13 mouse cellular contexts compared by ENCODE assay signal in the genomic region with DNA sequence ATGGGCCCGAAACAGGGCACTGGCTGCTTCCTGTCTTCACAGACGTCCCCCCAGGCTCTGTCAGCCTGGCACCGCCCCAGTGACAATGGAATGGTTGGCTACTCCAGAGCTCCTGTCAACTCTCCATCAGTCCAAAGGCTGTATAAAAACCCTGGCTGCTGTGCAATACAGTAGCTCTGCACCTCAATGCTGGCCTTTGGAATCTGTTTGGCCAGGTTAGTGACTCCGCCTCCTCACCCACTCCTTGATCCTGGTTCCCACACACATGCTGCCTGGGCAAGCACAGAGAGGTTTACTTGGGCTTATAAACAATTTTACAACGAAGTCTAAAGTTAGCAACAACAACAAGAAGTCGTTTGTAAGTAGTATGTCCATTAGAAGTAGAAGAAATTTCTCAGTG. TPM values are rescaled to one million over a fixed set of nuclear protein-coding genes. Genes with fewer than 3 reads are reported as not detected.
A peak's percentile ranks its signal among the peaks of the same experiment; 100 is the strongest.
DNase-seq lines count a peak whose midpoint lies in the region; ATAC-seq and TF ChIP-seq lines count a peak whose summit lies in the region.
"Had no signal": no experiment of that assay in that cellular context is flagged by ENCODE, and none has a peak within 500 bp of the region (broad histone marks: within the 10 kb centered on the region; RNA-seq: fewer than 3 reads in every experiment).

No protein-coding gene starts in this region.

- H3K27me3 ChIP-seq in heart, embryonic 15.5 days: no peaks in the 10 kb centered on the region
- H3K27me3 ChIP-seq in CH12.LX (replicated peaks) (peaks cover under 1% of the 10 kb centered on the region), G1E (ENCODE audit: insufficient read depth, low read length) (0 out of 2 replicates have a peak, but pooled peaks cover 1% of the 10 kb centered on the region)
- H3K27me3 ChIP-seq: forebrain, embryonic 15.5 days; hindbrain, embryonic 15.5 days had no signal

- no peak for TF ChIP-seq POLR2A in CH12.LX (IDR thresholded peaks at IDR 0.05; ENCODE audit: low read depth, low read length)

- no peak for ATAC-seq in heart, embryonic 15.5 days (replicated peaks; ENCODE audit: insufficient number of reproducible peaks, insufficient read depth, low FRiP score, low read depth)
- no peak for ATAC-seq in G1E (ENCODE audit: extremely low read depth, insufficient number of reproducible peaks, low FRiP score, poor library complexity, severe bottlenecking)
- no peak for ATAC-seq in granulocyte monocyte progenitor cell, adult 5-6 weeks (replicated peaks; ENCODE audit: poor library complexity, severe bottlenecking)
- ATAC-seq: forebrain, embryonic 15.5 days had no signal

- H3K79me2 ChIP-seq in CH12.LX (replicated peaks; ENCODE audit: control insufficient read depth, extremely low read depth, insufficient read depth, poor library complexity, severe bottlenecking): peaks cover 63% of the 10 kb centered on the region

- peaks cover 33% of the 10 kb centered on the region for H3K36me3 ChIP-seq in heart, embryonic 15.5 days
- H3K36me3 ChIP-seq in CH12.LX (replicated peaks in 1 of 2; ENCODE audit: control insufficient read depth in 1 of 2, insufficient read depth in 1 of 2, low read length in 1 of 2): peaks cover 20 to 44% of the 10 kb centered on the region in 2 experiments
- peaks cover 45% of the 10 kb centered on the region for H3K36me3 ChIP-seq in G1E (replicated peaks)

- in situ Hi-C loops in CH12.LX (cut with MboI; ENCODE audit: low pct_ligation_motif_present, low pct_unique_long_range_greater_than_20kb, low sequenced_read_pairs): loop anchor here (5.0 kb wide), 1 partner anchor 34 kb away; no protein-coding TSS in a partner anchor

- no peak overlapping the region for H3K4me3 ChIP-seq in heart, embryonic 15.5 days
- H3K4me3 ChIP-seq in CH12.LX (replicated peaks in 1 of 3; ENCODE audit: low read depth in 2 of 3, low read length in 2 of 3, poor library complexity in 1 of 3) (no peak overlapping the region), G1E (ENCODE audit: low read depth, low read length) (peak overlapping the region; percentile 0; the same call in 1 of the 2 replicates)
- H3K4me3 ChIP-seq: forebrain, embryonic 15.5 days; hindbrain, embryonic 15.5 days; megakaryocyte, embryonic 14.5 days had no signal

- H3K9ac ChIP-seq in heart, embryonic 15.5 days: no peak overlapping the region
- peak overlapping the region; percentile 8; the same call in 1 of the 2 replicates for H3K9ac ChIP-seq in CH12.LX (ENCODE audit: insufficient read depth, low read depth)
- H3K9ac ChIP-seq: forebrain, embryonic 15.5 days had no signal

- intact Hi-C loops in heart, postnatal 36 days (cut with DNase I): no loop called here

- WGBS in heart, embryonic 15.5 days: 67% methylated on average over 6 of the region's 6 CpGs

- no peak for TF ChIP-seq RAD21 in CH12.LX (IDR thresholded peaks at IDR 0.05; ENCODE audit: low read depth, low read length)

- TF ChIP-seq CTCF in CH12.LX (conservative IDR thresholded peaks at IDR 0.05 in 1 of 2, IDR thresholded peaks at IDR 0.05 in 1 of 2; ENCODE audit: low read depth in 2 of 2, low read length in 2 of 2): no peak
- TF ChIP-seq CTCF in G1E (IDR thresholded peaks at IDR 0.05; ENCODE audit: low read depth, low read length): no peak

- H3K4me1 ChIP-seq in heart, embryonic 15.5 days (replicated peaks): peaks cover 21% of the 10 kb centered on the region
- H3K4me1 ChIP-seq in CH12.LX (ENCODE audit: control insufficient read depth in 1 of 2, insufficient read depth in 2 of 2): peaks cover 6 to 24% of the 10 kb centered on the region in 2 experiments
- peaks cover 31% of the 10 kb centered on the region for H3K4me1 ChIP-seq in G1E (ENCODE audit: insufficient read depth, low read depth, low read length)

- DNase-seq in heart, postnatal 36 days: no peak
- DNase-seq in CH12.LX (ENCODE audit: extremely low read depth) (no peak), G1E (ENCODE audit: low spot score) (no peak)
- DNase-seq in kidney, postnatal 25 days: peak; percentile 67 to 85
- no peak for DNase-seq in thymus, postnatal 14 days
- DNase-seq: cerebellum, postnatal 25 days; lung, adult 2 months had no signal

- H3K9me3 ChIP-seq in heart, embryonic 15.5 days (replicated peaks): no peaks in the 10 kb centered on the region
- H3K9me3 ChIP-seq in CH12.LX (replicated peaks; ENCODE audit: low read length) (no peaks in the 10 kb centered on the region), G1E (replicated peaks) (no peaks in the 10 kb centered on the region)
- H3K9me3 ChIP-seq: forebrain, embryonic 15.5 days; hindbrain, embryonic 15.5 days; megakaryocyte, embryonic 14.5 days had no signal

- peak overlapping the region; percentile 76 for H3K4me2 ChIP-seq in heart, embryonic 15.5 days
- H3K4me2 ChIP-seq in CH12.LX (ENCODE audit: insufficient read depth, low read depth, poor library complexity, severe bottlenecking): no peak overlapping the region
- H3K4me2 ChIP-seq: forebrain, embryonic 15.5 days had no signal

- TF ChIP-seq EP300 in CH12.LX (IDR thresholded peaks at IDR 0.05; ENCODE audit: low read length): no peak

- dilution Hi-C loops in CH12.LX (cut with MboI; ENCODE audit: extremely low pct_ligation_motif_present, extremely low pct_unique_long_range_greater_than_20kb, low sequenced_read_pairs): no loop called here

- no peak overlapping the region for H3K27ac ChIP-seq in heart, embryonic 15.5 days
- no peak overlapping the region for H3K27ac ChIP-seq in CH12.LX (ENCODE audit: insufficient read depth, low read depth)
- H3K27ac ChIP-seq: forebrain, embryonic 15.5 days; hindbrain, embryonic 15.5 days had no signal

TF ChIP-seq in CH12.LX, 34 proteins besides CTCF, POLR2A, EP300 and RAD21 (continues in another document):
- TF ChIP-seq UBTF (IDR thresholded peaks at IDR 0.05; ENCODE audit: low read depth, low read length) (no peak), ZNF384 (IDR thresholded peaks at IDR 0.05; ENCODE audit: low read depth, low read length) (no peak), JUND (conservative IDR thresholded peaks at IDR 0.05; ENCODE audit: low read depth, low read length) (no peak), SMC3 (IDR thresholded peaks at IDR 0.05; ENCODE audit: low read depth, low read length) (no peak), MAFK (IDR thresholded peaks at IDR 0.05; ENCODE audit: insufficient replicate concordance, low read length) (no peak), MAX (IDR thresholded peaks at IDR 0.05; ENCODE audit: low read length) (no peak), MEF2A (IDR thresholded peaks at IDR 0.05; ENCODE audit: borderline replicate concordance, low read depth, low read length) (no peak), MXI1 (IDR thresholded peaks at IDR 0.05; ENCODE audit: low read depth, low read length) (no peak), ZMIZ1 (IDR thresholded peaks at IDR 0.05; ENCODE audit: low read depth, low read length) (no peak), JUN (IDR thresholded peaks at IDR 0.05; ENCODE audit: insufficient read depth, low read depth, low read length) (no peak), ETS1 (conservative IDR thresholded peaks at IDR 0.05; ENCODE audit: low read depth, low read length) (no peak), SIN3A (IDR thresholded peaks at IDR 0.05; ENCODE audit: low read length) (no peak), MYC (IDR thresholded peaks at IDR 0.05; ENCODE audit: low read depth, low read length) (no peak), RCOR1 (conservative IDR thresholded peaks at IDR 0.05; ENCODE audit: low read depth, low read length) (no peak)

RNA-seq across cellular contexts. Expression of gene Timm17a, which starts 2.2 kb away (rescaled TPM):
- 287 and 387 TPM in 2 replicates for polyA plus RNA-seq in heart, embryonic 15.5 days (2015; fragmentation: Nextera tagmentation; extraction: Ambion mirVana)
- 100 to 1,000 TPM; 366 to 397 TPM for total RNA-seq in heart, postnatal 36 days (2021)
- 126 and 180 TPM in 2 replicates for total RNA-seq in CH12.LX (2012; rRNA removed)
- 238 and 272 TPM in 2 replicates for total RNA-seq in CH12.LX (2014; rRNA removed)
- 341 and 372 TPM in 2 replicates for polyA plus RNA-seq in CH12.LX (2012; ENCODE audit: insufficient read length, low read depth)
- total RNA-seq in G1E (2014; fragmentation: Nextera tagmentation): 87.0 and 89.5 TPM in 2 replicates
- total RNA-seq in G1E (2017): 91.1 TPM in 2 replicates
- polyA plus RNA-seq in G1E (2012): 4.0 and 4.5 TPM in 2 replicates
- 49.9 and 66.7 TPM in 2 replicates for total RNA-seq in granulocyte monocyte progenitor cell, adult 5-6 weeks (2014; fragmentation: Nextera tagmentation)
- total RNA-seq in granulocyte monocyte progenitor cell, adult 5-6 weeks (2017): 26.9 and 40.4 TPM in 2 replicates

RNA-seq across cellular contexts. Expression of gene Lmod1, which starts 13.3 kb away (rescaled TPM):
- 2.0 and 3.6 TPM in 2 replicates for polyA plus RNA-seq in heart, embryonic 15.5 days (2015; fragmentation: Nextera tagmentation; extraction: Ambion mirVana)
- total RNA-seq in heart, postnatal 36 days (2021): 1 to 10 TPM; 2.9 to 3.7 TPM
- total RNA-seq in CH12.LX (2012; rRNA removed) (not detected in 2 replicates), CH12.LX (2014; rRNA removed) (not detected in 2 replicates), G1E (2014; fragmentation: Nextera tagmentation) (not detected in 2 replicates), G1E (2017) (0.06 and 0.16 TPM in 2 replicates)
- polyA plus RNA-seq in CH12.LX (2012; ENCODE audit: insufficient read length, low read depth) (not detected in 2 replicates), G1E (2012) (not detected in 2 replicates)
- total RNA-seq in granulocyte monocyte progenitor cell, adult 5-6 weeks (2014; fragmentation: Nextera tagmentation): not detected in 2 replicates
- not detected in 2 replicates for total RNA-seq in granulocyte monocyte progenitor cell, adult 5-6 weeks (2017)

RNA-seq across cellular contexts. Expression of gene Rnpep, which starts 27.5 kb away (rescaled TPM):
- 47.2 and 63.0 TPM in 2 replicates for polyA plus RNA-seq in heart, embryonic 15.5 days (2015; fragmentation: Nextera tagmentation; extraction: Ambion mirVana)
- 10 to 100 TPM; 20.5 to 26.7 TPM for total RNA-seq in heart, postnatal 36 days (2021)
- total RNA-seq in CH12.LX (2012; rRNA removed) (72.6 and 78.7 TPM in 2 replicates), CH12.LX (2014; rRNA removed) (73.8 and 77.1 TPM in 2 replicates), G1E (2014; fragmentation: Nextera tagmentation) (not detected in 2 replicates), G1E (2017) (0.17 and 1.4 TPM in 2 replicates)
- polyA plus RNA-seq in CH12.LX (2012; ENCODE audit: insufficient read length, low read depth) (118 and 123 TPM in 2 replicates), G1E (2012) (0.03 TPM in 1 of 2 replicates, not detected in the other)
- 118 and 165 TPM in 2 replicates for total RNA-seq in granulocyte monocyte progenitor cell, adult 5-6 weeks (2014; fragmentation: Nextera tagmentation)
- 82.9 and 91.2 TPM in 2 replicates for total RNA-seq in granulocyte monocyte progenitor cell, adult 5-6 weeks (2017)

RNA-seq across cellular contexts. Expression of gene Elf3, which starts 53.0 kb away (rescaled TPM):
- polyA plus RNA-seq in heart, embryonic 15.5 days (2015; fragmentation: Nextera tagmentation; extraction: Ambion mirVana): 1.4 and 2.6 TPM in 2 replicates
- not detected for total RNA-seq in heart, postnatal 36 days (2021)
- 26.0 and 28.6 TPM in 2 replicates for total RNA-seq in CH12.LX (2012; rRNA removed)
- 13.1 and 14.6 TPM in 2 replicates for total RNA-seq in CH12.LX (2014; rRNA removed)
- polyA plus RNA-seq in CH12.LX (2012; ENCODE audit: insufficient read length, low read depth): 46.9 and 52.1 TPM in 2 replicates
- total RNA-seq in G1E (2014; fragmentation: Nextera tagmentation): not detected in 2 replicates
- 0.12 TPM in 1 of 2 replicates, not detected in the other for total RNA-seq in G1E (2017)
- not detected in 2 replicates for polyA plus RNA-seq in G1E (2012)
- total RNA-seq in granulocyte monocyte progenitor cell, adult 5-6 weeks (2014; fragmentation: Nextera tagmentation): not detected in 2 replicates
- total RNA-seq in granulocyte monocyte progenitor cell, adult 5-6 weeks (2017): not detected in 2 replicates
- total RNA-seq: left cerebral cortex, postnatal 36 days had no signal

Comparison
In these comparisons a context has a peak if more than half of its experiments do, and no peak if none do; other contexts are left out.
1. DNase-seq: peak in kidney, postnatal 25 days (2 of 2); none in heart, postnatal 36 days (0 of 2), CH12.LX (single experiment), G1E (single experiment) and thymus, postnatal 14 days (single experiment).
2. RNA of gene Rnpep, which starts 27.5 kb away (total RNA-seq): 82.9 to 165 TPM in granulocyte monocyte progenitor cell, adult 5-6 weeks, 72.6 to 78.7 TPM in CH12.LX and 20.5 to 26.7 TPM in heart, postnatal 36 days; 0.17 to 1.4 TPM in G1E; every median in the first group is over 4 times any median in the second.